Mouse (Mus musculus): ENCODE results near the gene Stil. TPM values are rescaled to one million over a fixed set of nuclear protein-coding genes. Genes with fewer than 3 reads are reported as not detected.
A peak's percentile ranks its signal among the peaks of the same experiment; 100 is the strongest.
"Not testable (repeated sequence)": the region's sequence is repeated elsewhere in the genome, so short reads cannot be mapped to it uniquely, and the experiment has no call there.

Stil gene
- not detected for total RNA-seq (2021)
- long read RNA-seq, experiment 1, result 0 reads
- long read RNA-seq, experiment 2, result 0 reads

GRCm38 (mm10) chr4:114999773-115000428 lies at the start of gene Stil:
Gene Stil, plus strand, starts transcription at chr4:115000159.
- peak; percentile 95 for DNase-seq (ENCODE audit: low spot score)

- DNase-seq (ENCODE audit: low spot score), result no peak
Observed at GRCm38 (mm10) chr4:114953172-114953571, 46.8 kb upstream of the Stil start.

- no peak for DNase-seq (ENCODE audit: low spot score)
Observed at GRCm38 (mm10) chr4:114957403-114957802, 42.6 kb upstream of the Stil start.

GRCm38 (mm10) chr4:114958231-114958630 lies 41.7 kb upstream of the Stil start:
- DNase-seq (ENCODE audit: low spot score), result no peak

GRCm38 (mm10) chr4:114958786-114959185 lies 41.2 kb upstream of the Stil start:
- no peak for DNase-seq (ENCODE audit: low spot score)

- no peak for DNase-seq (ENCODE audit: low spot score)
Observed at GRCm38 (mm10) chr4:114959533-114959932, 40.4 kb upstream of the Stil start.

GRCm38 (mm10) chr4:114960881-114961280 lies 39.1 kb upstream of the Stil start:
- not testable (repeated sequence) for DNase-seq (ENCODE audit: low spot score)

GRCm38 (mm10) chr4:114970736-114971135 lies 29.2 kb upstream of the Stil start:
- DNase-seq (ENCODE audit: low spot score), result peak; percentile 30

GRCm38 (mm10) chr4:114973229-114973740 lies 26.7 kb upstream of the Stil start:
- DNase-seq (ENCODE audit: low spot score), result no peak

- no peak for DNase-seq (ENCODE audit: low spot score)
Observed at GRCm38 (mm10) chr4:114982619-114983018, 17.3 kb upstream of the Stil start.

GRCm38 (mm10) chr4:114983020-114983419 lies 16.9 kb upstream of the Stil start:
- DNase-seq (ENCODE audit: low spot score), result no peak

GRCm38 (mm10) chr4:114986211-114986590 lies 13.8 kb upstream of the Stil start:
- DNase-seq (ENCODE audit: low spot score), result no peak

- peak; percentile 85 for DNase-seq (ENCODE audit: low spot score)
Observed at GRCm38 (mm10) chr4:114986591-114987432, 13.1 kb upstream of the Stil start, which contains the start of gene Cmpk1. Gene Cmpk1, minus strand, starts transcription at chr4:114987241.

- DNase-seq (ENCODE audit: low spot score), result no peak
Observed at GRCm38 (mm10) chr4:114994218-114994617, 5.7 kb upstream of the Stil start.

- peak; percentile 13 for DNase-seq (ENCODE audit: low spot score)
Observed at GRCm38 (mm10) chr4:114997051-114997450, 2.9 kb upstream of the Stil start.

GRCm38 (mm10) chr4:114999445-114999772 lies 550 bp upstream of the Stil start:
- no peak for DNase-seq (ENCODE audit: low spot score)

- DNase-seq (ENCODE audit: low spot score), result no peak
Observed at GRCm38 (mm10) chr4:115000429-115000795, 453 bp downstream of the Stil start.

- DNase-seq (ENCODE audit: low spot score), result no peak
Observed at GRCm38 (mm10) chr4:115014276-115014675, 14.3 kb downstream of the Stil start.

- DNase-seq (ENCODE audit: low spot score), result no peak
Observed at GRCm38 (mm10) chr4:115019997-115020396, 20.0 kb downstream of the Stil start.

- DNase-seq (ENCODE audit: low spot score), result peak; percentile 6
Observed at GRCm38 (mm10) chr4:115035043-115035442, 35.1 kb downstream of the Stil start.

GRCm38 (mm10) chr4:115038242-115038641 lies 38.3 kb downstream of the Stil start:
- DNase-seq (ENCODE audit: low spot score), result peak; percentile 12

- DNase-seq (ENCODE audit: low spot score), result no peak
Observed at GRCm38 (mm10) chr4:115045621-115046020, 45.7 kb downstream of the Stil start.

- DNase-seq (ENCODE audit: low spot score), result peak; percentile 24
Observed at GRCm38 (mm10) chr4:115047750-115048149, 47.8 kb downstream of the Stil start.

Measured in gastrocnemius, adult 18-20 months (tissue).